Mouse (Mus musculus) heart, postnatal 36 days (tissue): ENCODE measurements at regions not wholly inside any gene's neighbourhood (a gene's known extent, or its start where the extent isn't known, plus 50 kb on each side); places are given as distances from the start of the nearest gene placed in this dataset.
"Not testable (repeated sequence)": the region's sequence is repeated elsewhere in the genome, so short reads cannot be mapped to it uniquely, and the experiment has no call there.

Experiments
- DNase-seq, 2 experiments: peaks; one replicate each; pipeline ENCODE4 v3.0.0; 2021 to 2022
- intact Hi-C: fragments of 180-260 bp; cut with DNase I; formaldehyde crosslinking; loops from one replicate; pipeline ENCODE4 v1.15.1; 2025

- intact Hi-C loops: loop anchor here (5.0 kb wide), 3 partner anchors 32 to 77 kb away; no protein-coding TSS in a partner anchor
- peak in 1 of 2 experiments; percentile 27 for DNase-seq
Observed at GRCm38 (mm10) chr14:60559826-60560529, 73.8 kb upstream of the Spata13 start.

- intact Hi-C loops: no loop called here
- DNase-seq: no peak
Observed at GRCm38 (mm10) chr14:60576281-60576680, 57.5 kb upstream of the Spata13 start.

GRCm38 (mm10) chr14:60580131-60580530 is 53.7 kb upstream of the Spata13 start:
- DNase-seq, intact Hi-C loops: not testable (repeated sequence)
